Mouse (Mus musculus): ENCODE results near the gene Afg1l. TPM values are rescaled to one million over a fixed set of nuclear protein-coding genes. Genes with fewer than 3 reads are reported as not detected.

Gene Afg1l
- total RNA-seq, 2 experiments from 2014 or later = 32.6 to 33.2 TPM

Other genes with a start within 250 kb of the Afg1l start
- gene Foxo3, start 201.8 kb downstream of the Afg1l start, total RNA-seq (2021) = 10 to 100 TPM; 69.7 to 90.2 TPM
- 100 to 1,000 TPM; 166 to 177 TPM for gene Snx3, start 23.5 kb upstream of the Afg1l start, total RNA-seq (2021)
- not detected for gene Nr2e1, start 105.1 kb upstream of the Afg1l start, total RNA-seq (2021)
- 10 to 100 TPM; 16.0 to 16.6 TPM for gene Ostm1, start 105.3 kb upstream of the Afg1l start, total RNA-seq (2021)

Measured in heart, postnatal 25 days (tissue).